Mouse (Mus musculus) neural tube, embryonic 14.5 days (tissue): Measurements from ENCODE around the gene Ubap2. TPM values are rescaled to one million over a fixed set of nuclear protein-coding genes. Genes with fewer than 3 reads are reported as not detected.

Experiments
- ATAC-seq: fragments of 200-750 bp; cut with Nextera tagmentation; 2 replicates; pipeline ENCODE4 v1.8.0; 2017; ENCODE audit warnings: low read depth, mild to moderate bottlenecking, moderate TSS enrichment, moderate library complexity
- H3K27ac ChIP-seq: fragments of 300-500 bp; sonication (generic); 2 replicates; pipeline ENCODE4 v1.5.1; 2014; ENCODE audit warnings: low read depth, mild to moderate bottlenecking, control low read depth, low read length, moderate library complexity, mixed read lengths
- H3K27me3 ChIP-seq: fragments of 300-500 bp; sonication (generic); 2 replicates; pipeline ENCODE4 v1.6.1; 2014; ENCODE audit warnings: low read length; ENCODE audit not compliant: control insufficient read depth, insufficient read depth
- H3K36me3 ChIP-seq: fragments of 300-500 bp; sonication (generic); 2 replicates; pipeline ENCODE4 v1.6.1; 2014; ENCODE audit warnings: low read length, mixed read lengths; ENCODE audit not compliant: control insufficient read depth, insufficient read depth
- H3K4me1 ChIP-seq: fragments of 300-500 bp; sonication (generic); 2 replicates; pipeline ENCODE4 v1.6.1; 2014; ENCODE audit warnings: low read length; ENCODE audit not compliant: control insufficient read depth, insufficient read depth
- H3K4me2 ChIP-seq: fragments of 300-500 bp; sonication (generic); 2 replicates; pipeline ENCODE4 v1.6.1; 2014; ENCODE audit warnings: mild to moderate bottlenecking, low read depth, low read length, control low read depth
- H3K4me3 ChIP-seq: fragments of 300-500 bp; sonication (generic); 2 replicates; pipeline ENCODE4 v1.5.1; 2014; ENCODE audit warnings: low read depth, low read length, control low read depth, mixed read lengths
- H3K9ac ChIP-seq: fragments of 300-500 bp; sonication (generic); replicated peaks from 2 replicates; pipeline ENCODE4 v1.6.1; 2014; ENCODE audit warnings: low read depth, mild to moderate bottlenecking, control low read depth, low read length, mixed read lengths
- H3K9me3 ChIP-seq: fragments of 300-500 bp; sonication (generic); 2 replicates; pipeline ENCODE4 v1.6.1; 2016; ENCODE audit warnings: low read length; ENCODE audit not compliant: control insufficient read depth
- WGBS: fragments of 180-500 bp; shearing (Covaris S2); extraction: QIAGEN DNeasy Blood & Tissue Kit; methylation state at CpG from one replicate; pipeline ENCODE4 v1.1.7; 2014; 5-methylcytosine and 5-hydroxymethylcytosine counted together
- polyA plus RNA-seq: library from polyadenylated mRNA; unstranded; fragments of >200 nt; fragmentation: Nextera tagmentation; extraction: Ambion mirVana; gene quantifications from 2 replicates; pipeline ENCODE4 v1.2.1, GENCODE M21; 2014

Ubap2 gene
- polyA plus RNA-seq, 1 experiment from 2014 or later = 41.2 TPM

GRCm38 (mm10) chr4:41195328-41195727 is 79.6 kb downstream of the Ubap2 start:
- ATAC-seq = no peak
- H3K9ac ChIP-seq = no peak overlapping the region
- no peaks in the 10 kb centered on the region for H3K27me3 ChIP-seq
- no peak overlapping the region for H3K4me3 ChIP-seq
- H3K36me3 ChIP-seq = peaks cover 77% of the 10 kb centered on the region
- no peaks in the 10 kb centered on the region for H3K4me1 ChIP-seq
- H3K4me2 ChIP-seq = no peak overlapping the region
- 92% methylated on average over 15 of the region's 15 CpGs for WGBS
- no peaks in the 10 kb centered on the region for H3K9me3 ChIP-seq
- H3K27ac ChIP-seq = no peak overlapping the region

- H3K36me3 ChIP-seq = peaks cover 59% of the 10 kb centered on the region
- H3K9ac ChIP-seq = no peak overlapping the region
- H3K4me3 ChIP-seq = no peak overlapping the region
- no peak for ATAC-seq
- 73% methylated on average over 14 of the region's 14 CpGs for WGBS
- H3K4me1 ChIP-seq = no peaks in the 10 kb centered on the region
- H3K4me2 ChIP-seq = no peak overlapping the region
- no peaks in the 10 kb centered on the region for H3K27me3 ChIP-seq
- H3K9me3 ChIP-seq = no peaks in the 10 kb centered on the region
- H3K27ac ChIP-seq = no peak overlapping the region
These were observed 82.1 kb downstream of the Ubap2 start for GRCm38 (mm10) chr4:41192544-41193512.

GRCm38 (mm10) chr4:41189809-41190208 is 85.1 kb downstream of the Ubap2 start:
- 84% methylated on average over 2 of the region's 2 CpGs for WGBS
- no peak overlapping the region for H3K27ac ChIP-seq
- no peaks in the 10 kb centered on the region for H3K4me1 ChIP-seq
- H3K4me2 ChIP-seq = no peak overlapping the region
- H3K27me3 ChIP-seq = no peaks in the 10 kb centered on the region
- H3K36me3 ChIP-seq = peaks cover 40% of the 10 kb centered on the region
- H3K9me3 ChIP-seq = no peaks in the 10 kb centered on the region
- no peak for ATAC-seq
- no peak overlapping the region for H3K9ac ChIP-seq
- H3K4me3 ChIP-seq = no peak overlapping the region

- 92% methylated on average over 15 of the region's 15 CpGs for WGBS
- no peak for ATAC-seq
- Histone ChIP-seq H3K27me3 (no peaks in the 10 kb centered on the region), H3K4me3 (no peak overlapping the region), H3K27ac (no peak overlapping the region), H3K4me2 (no peak overlapping the region), H3K9ac (no peak overlapping the region), H3K4me1 (no peaks in the 10 kb centered on the region), H3K9me3 (no peaks in the 10 kb centered on the region; the same call in 1 of the 2 replicates), H3K36me3 (peaks cover 19% of the 10 kb centered on the region; the same call in 1 of the 2 replicates)
These were observed 94.9 kb downstream of the Ubap2 start for GRCm38 (mm10) chr4:41179825-41180725.

GRCm38 (mm10) chr4:41174631-41175030 is 100.3 kb downstream of the Ubap2 start:
- 0 out of 2 replicates have a peak, but pooled peaks cover 14% of the 10 kb centered on the region for H3K36me3 ChIP-seq
- H3K9ac ChIP-seq = no peak overlapping the region
- ATAC-seq = no peak
- H3K4me3 ChIP-seq = no peak overlapping the region
- no peak overlapping the region for H3K27ac ChIP-seq
- H3K4me1 ChIP-seq = no peaks in the 10 kb centered on the region
- no peak overlapping the region for H3K4me2 ChIP-seq
- no peaks in the 10 kb centered on the region for H3K27me3 ChIP-seq
- H3K9me3 ChIP-seq = no peaks in the 10 kb centered on the region
- 86% methylated on average over 2 of the region's 2 CpGs for WGBS

- H3K4me2 ChIP-seq = no peak overlapping the region
- no peak for ATAC-seq
- no peak overlapping the region for H3K4me3 ChIP-seq
- H3K27ac ChIP-seq = no peak overlapping the region
- H3K36me3 ChIP-seq = 0 out of 2 replicates have a peak, but pooled peaks cover 4% of the 10 kb centered on the region
- no peak overlapping the region for H3K9ac ChIP-seq
- H3K27me3 ChIP-seq = no peaks in the 10 kb centered on the region
- H3K4me1 ChIP-seq = 0 out of 2 replicates have a peak, but pooled peaks cover 2% of the 10 kb centered on the region
- no peaks in the 10 kb centered on the region for H3K9me3 ChIP-seq
- WGBS = 89% methylated on average over 2 of the region's 2 CpGs
These were observed 104.0 kb downstream of the Ubap2 start for GRCm38 (mm10) chr4:41170970-41171369.

GRCm38 (mm10) chr4:41165693-41166475 is 109.1 kb downstream of the Ubap2 start:
- Histone ChIP-seq H3K4me2 (no peak overlapping the region), H3K4me3 (no peak overlapping the region), H3K9me3 (no peaks in the 10 kb centered on the region), H3K27me3 (no peaks in the 10 kb centered on the region), H3K9ac (no peak overlapping the region), H3K36me3 (no peaks in the 10 kb centered on the region), H3K4me1 (0 out of 2 replicates have a peak, but pooled peaks cover 2% of the 10 kb centered on the region), H3K27ac (no peak overlapping the region)
- 64% methylated on average over 6 of the region's 6 CpGs for WGBS
- peak; percentile 51; the same call in 1 of the 2 replicates for ATAC-seq

GRCm38 (mm10) chr4:41164974-41165373 is 110.0 kb downstream of the Ubap2 start:
- 16% methylated on average over 2 of the region's 2 CpGs for WGBS
- no peak for ATAC-seq
- Histone ChIP-seq H3K4me2 (no peak overlapping the region), H3K27me3 (no peaks in the 10 kb centered on the region), H3K9ac (no peak overlapping the region), H3K9me3 (no peaks in the 10 kb centered on the region), H3K27ac (no peak overlapping the region; the same call in 1 of the 2 replicates), H3K36me3 (no peaks in the 10 kb centered on the region), H3K4me1 (0 out of 2 replicates have a peak, but pooled peaks cover 2% of the 10 kb centered on the region), H3K4me3 (no peak overlapping the region)
